8 mouse cellular contexts compared by ENCODE assay signal in genomic region chr5:115300792-115301614, GRCm38 (mm10). TPM values are rescaled to one million over a fixed set of nuclear protein-coding genes. Genes with fewer than 3 reads are reported as not detected.
A peak's percentile ranks its signal among the peaks of the same experiment; 100 is the strongest.
DNase-seq lines count a peak whose midpoint lies in the region; ATAC-seq and TF ChIP-seq lines count a peak whose summit lies in the region.

Dynll1 (minus strand) TSS chr5:115300999.

- TF ChIP-seq EP300 in ES-Bruce4 (IDR thresholded peaks at IDR 0.05; ENCODE audit: insufficient read depth, low read depth, low read length), result no peak

- no peaks in the 10 kb centered on the region for H3K4me1 ChIP-seq in ES-Bruce4 (ENCODE audit: control insufficient read depth, insufficient read depth, low read length)
- H3K4me1 ChIP-seq in forebrain, embryonic 14.5 days (ENCODE audit: control insufficient read depth, insufficient read depth, low read length), result peaks cover 18% of the 10 kb centered on the region
- peaks cover 34% of the 10 kb centered on the region for H3K4me1 ChIP-seq in neural tube, embryonic 15.5 days

- peaks cover 27% of the 10 kb centered on the region for H3K36me3 ChIP-seq in ES-Bruce4 (ENCODE audit: control insufficient read depth, insufficient read depth, low read length, poor library complexity, severe bottlenecking)
- peaks cover 31% of the 10 kb centered on the region for H3K36me3 ChIP-seq in forebrain, embryonic 14.5 days (ENCODE audit: control insufficient read depth, insufficient read depth, low read length)
- peaks cover 27% of the 10 kb centered on the region for H3K36me3 ChIP-seq in neural tube, embryonic 15.5 days

- H3K27me3 ChIP-seq in ES-Bruce4 (ENCODE audit: control insufficient read depth, insufficient read depth, low read length, poor library complexity, severe bottlenecking), result no peaks in the 10 kb centered on the region
- H3K27me3 ChIP-seq in forebrain, embryonic 14.5 days (replicated peaks; ENCODE audit: control insufficient read depth, insufficient read depth, low read length), result no peaks in the 10 kb centered on the region
- no peaks in the 10 kb centered on the region for H3K27me3 ChIP-seq in neural tube, embryonic 15.5 days (replicated peaks)

- no peaks in the 10 kb centered on the region for H3K9me3 ChIP-seq in ES-Bruce4 (replicated peaks; ENCODE audit: control insufficient read depth, insufficient read depth, low read length, poor library complexity, severe bottlenecking)
- H3K9me3 ChIP-seq in forebrain, embryonic 14.5 days (replicated peaks; ENCODE audit: control insufficient read depth, low read length), result no peaks in the 10 kb centered on the region
- H3K9me3 ChIP-seq in neural tube, embryonic 15.5 days (replicated peaks), result no peaks in the 10 kb centered on the region

- intact Hi-C loops in heart, postnatal 14 days (cut with DNase I), result loop anchor here (2.0 kb wide), 3 partner anchors 20 to 40 kb away; partner anchors contain the start of genes Gatc, Srsf9 and Triap1

- ATAC-seq in cerebellum, adult (ENCODE audit: insufficient number of reproducible peaks, low FRiP score, low TSS enrichment), result peak; percentile 88
- ATAC-seq in forebrain, embryonic 14.5 days, result peak; percentile 98
- peak; percentile 97 for ATAC-seq in neural tube, embryonic 15.5 days (ENCODE audit: low FRiP score)

- DNase-seq in forebrain, embryonic 14.5 days (ENCODE audit: low spot score), result peak; percentile 99
- DNase-seq in heart, postnatal 14 days, result peak; percentile 100
- DNase-seq in layer of hippocampus, adult 11-12 months (ENCODE audit: low spot score), result peak; percentile 99
- peak; percentile 99 for DNase-seq in lung, adult 18-20 months
- DNase-seq in testis, postnatal 14 days (ENCODE audit: low spot score), result peak; percentile 98

- H3K9ac ChIP-seq in ES-Bruce4 (ENCODE audit: low read depth, poor library complexity, severe bottlenecking), result peak within 1 kb of the TSS; percentile 68
- H3K9ac ChIP-seq in forebrain, embryonic 14.5 days (ENCODE audit: low read length), result peak within 1 kb of the TSS; percentile 89
- peak within 1 kb of the TSS; percentile 88 for H3K9ac ChIP-seq in neural tube, embryonic 15.5 days (replicated peaks)

- WGBS in forebrain, embryonic 14.5 days, result under 1% methylated on average over 64 of the region's 66 CpGs
- under 1% methylated on average over 66 of the region's 66 CpGs for WGBS in neural tube, embryonic 15.5 days

- peak within 1 kb of the TSS; percentile 31 for H3K27ac ChIP-seq in ES-Bruce4 (ENCODE audit: insufficient read depth, low read length)
- peak within 1 kb of the TSS; percentile 94 for H3K27ac ChIP-seq in forebrain, embryonic 14.5 days (ENCODE audit: low read depth, low read length)
- H3K27ac ChIP-seq in neural tube, embryonic 15.5 days (replicated peaks), result peak within 1 kb of the TSS; percentile 93

- peak within 1 kb of the TSS; percentile 77 for H3K4me3 ChIP-seq in ES-Bruce4 (ENCODE audit: low read depth, low read length)
- peak within 1 kb of the TSS; percentile 87 for H3K4me3 ChIP-seq in forebrain, embryonic 14.5 days (ENCODE audit: low read depth, low read length)
- peak within 1 kb of the TSS; percentile 82 for H3K4me3 ChIP-seq in neural tube, embryonic 15.5 days (replicated peaks)

- TF ChIP-seq POLR2A in ES-Bruce4 (IDR thresholded peaks at IDR 0.05; ENCODE audit: insufficient read depth, low read length), result peak; percentile 66

- H3K4me2 ChIP-seq in forebrain, embryonic 14.5 days (ENCODE audit: low read length), result peak within 1 kb of the TSS; percentile 89
- peak within 1 kb of the TSS; percentile 70 for H3K4me2 ChIP-seq in neural tube, embryonic 15.5 days

- TF ChIP-seq CTCF in ES-Bruce4 (IDR thresholded peaks at IDR 0.05; ENCODE audit: low read depth, low read length), result no peak

RNA-seq across cellular contexts. Expression of gene Dynll1, which starts in this region (rescaled TPM):
- polyA plus RNA-seq in ES-Bruce4 (2011; ENCODE audit: insufficient read depth, insufficient read length, low read depth, missing spikeins), result 556 and 609 TPM in 2 replicates
- polyA plus RNA-seq in forebrain, embryonic 14.5 days (2014; fragmentation: Nextera tagmentation; extraction: Ambion mirVana), result 1,615 and 1,740 TPM in 2 replicates
- total RNA-seq in heart, postnatal 14 days (2021), result 100 to 1,000 TPM; 135 to 185 TPM
- 1,284 and 1,328 TPM in 2 replicates for polyA plus RNA-seq in neural tube, embryonic 15.5 days (2015; fragmentation: Nextera tagmentation; extraction: Ambion mirVana)

Comparison
In these comparisons a context has a peak if more than half of its experiments do, and no peak if none do; other contexts are left out.
1. Peak in every context shown above with its lines: DNase-seq, ATAC-seq, H3K4me3 ChIP-seq and H3K27ac ChIP-seq.
2. H3K27ac ChIP-seq: peak in every context shown above with its lines; median percentile 94 in forebrain, embryonic 14.5 days; 93 in neural tube, embryonic 15.5 days; 31 in ES-Bruce4.